Mouse (Mus musculus): Measurements from ENCODE around the gene Proser3. TPM values are rescaled to one million over a fixed set of nuclear protein-coding genes. Genes with fewer than 3 reads are reported as not detected.

Proser3 gene
- polyA plus RNA-seq, 1 experiment from 2014 or later: 17.7 TPM

- Histone ChIP-seq H3K4me3 (peak within 1 kb of the TSS; percentile 84), H3K9me3 (no peaks in the 10 kb centered on the region), H3K4me1 (peaks cover 20% of the 10 kb centered on the region), H3K27me3 (replicated peaks; ENCODE audit: low read depth, poor library complexity, severe bottlenecking) (no peaks in the 10 kb centered on the region), H3K36me3 (replicated peaks) (peaks cover 61% of the 10 kb centered on the region), H3K27ac (replicated peaks) (no peak within 1 kb of the TSS)
- no peak for DNase-seq (ENCODE audit: low spot score)
- 94% methylated on average over 12 of the region's 12 CpGs for WGBS
These were observed 13.0 kb upstream of the Proser3 start, which contains the start of gene Igflr1 for GRCm38 (mm10) chr7:30564970-30565571. TSS of gene Igflr1 (plus strand) at chr7:30565427.

- peak overlapping the region; percentile 84 for H3K4me3 ChIP-seq
- H3K4me1 ChIP-seq: peaks cover 27% of the 10 kb centered on the region
- WGBS: 21% methylated on average over 6 of the region's 6 CpGs
- no peak for DNase-seq (ENCODE audit: low spot score)
- H3K36me3 ChIP-seq (replicated peaks): peaks cover 49% of the 10 kb centered on the region
- H3K27me3 ChIP-seq (replicated peaks; ENCODE audit: low read depth, poor library complexity, severe bottlenecking): no peaks in the 10 kb centered on the region
- H3K27ac ChIP-seq (replicated peaks): peak overlapping the region; percentile 93
- H3K9me3 ChIP-seq: no peaks in the 10 kb centered on the region
These were observed 11.8 kb upstream of the Proser3 start for GRCm38 (mm10) chr7:30563906-30564280.

DNA sequence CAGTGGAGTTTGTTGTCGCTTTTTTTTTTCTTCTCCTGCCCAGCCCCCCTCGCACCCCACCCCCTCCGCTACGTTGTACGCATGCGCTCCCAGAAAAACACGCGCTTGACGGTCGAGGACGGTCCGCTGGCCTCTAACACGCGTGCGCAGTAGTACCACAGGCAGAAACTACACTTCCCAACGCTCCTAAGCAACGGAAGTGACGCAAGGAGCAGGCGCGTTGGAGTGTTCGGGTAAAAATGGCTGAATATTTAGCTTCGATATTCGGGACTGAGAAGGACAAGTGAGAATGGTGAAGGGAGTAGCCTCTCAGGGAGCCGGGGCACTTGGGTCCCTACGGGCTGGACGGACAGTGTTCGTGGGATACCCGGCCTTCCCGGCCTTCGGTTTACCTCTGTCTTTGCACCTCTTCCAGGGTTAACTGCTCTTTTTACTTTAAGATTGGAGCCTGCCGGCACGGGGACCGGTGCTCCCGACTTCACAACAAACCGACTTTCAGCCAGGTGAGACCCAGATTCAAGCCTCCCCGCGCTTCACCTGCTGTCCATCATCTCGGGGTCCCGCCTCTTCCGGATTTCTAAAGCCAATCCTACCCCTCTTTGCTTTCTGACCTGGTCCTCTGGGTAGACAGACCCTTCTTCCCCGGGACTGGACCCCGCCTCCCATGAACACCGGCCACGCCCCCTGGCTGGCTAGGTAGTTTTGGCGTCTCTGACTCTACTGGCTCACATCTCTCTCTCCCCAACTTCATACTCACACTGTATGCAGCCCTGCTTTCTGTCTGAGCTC lies 11.2 kb upstream of the Proser3 start, which contains the start of the genes U2af1l4, Gm49396 and Psenen:
TSS of gene U2af1l4 (plus strand) at position 185 of the 789 bp plus-strand sequence.
TSS of gene Gm49396 (plus strand) at position 228 of the 789 bp plus-strand sequence.
TSS of gene Psenen (minus strand) at position 511 of the 789 bp plus-strand sequence.
- H3K36me3 ChIP-seq (replicated peaks): peaks cover 43% of the 10 kb centered on the region
- WGBS: under 1% methylated on average over 45 of the region's 45 CpGs
- no peaks in the 10 kb centered on the region for H3K9me3 ChIP-seq
- peak within 1 kb of the TSS; percentile 93 for H3K27ac ChIP-seq (replicated peaks)
- no peaks in the 10 kb centered on the region for H3K27me3 ChIP-seq (replicated peaks; ENCODE audit: low read depth, poor library complexity, severe bottlenecking)
- peaks cover 33% of the 10 kb centered on the region for H3K4me1 ChIP-seq
- peak; percentile 97 for DNase-seq (ENCODE audit: low spot score)
- H3K4me3 ChIP-seq: peak within 1 kb of the TSS; percentile 84

DNA sequence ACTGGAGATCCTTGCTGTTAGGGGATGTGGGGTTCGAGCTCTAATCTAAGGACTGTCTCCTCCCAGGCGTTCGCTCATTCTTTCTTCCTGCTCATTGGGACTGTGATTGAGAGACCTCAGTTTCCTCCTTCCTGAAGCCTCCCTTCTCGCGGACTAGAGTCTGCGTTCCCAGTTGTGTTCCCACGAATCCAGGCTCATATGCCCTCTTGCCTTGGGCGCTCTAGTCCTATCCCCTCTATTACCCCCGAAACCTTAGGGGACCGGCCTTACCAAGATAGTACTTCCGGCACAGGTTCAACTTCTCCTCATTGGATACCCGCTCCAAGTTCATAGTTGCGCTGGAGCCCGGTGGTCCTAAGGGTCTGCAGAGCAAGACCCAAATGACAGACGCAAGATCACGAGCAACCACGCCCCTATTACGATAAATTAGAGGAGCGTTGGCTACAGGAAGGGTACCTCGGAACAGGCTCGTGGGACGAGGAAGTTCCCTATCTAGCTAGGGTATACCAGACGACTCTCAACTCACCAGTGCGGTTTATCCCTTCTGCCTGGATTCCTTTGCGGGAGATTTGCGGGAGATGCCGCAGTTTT lies 10.5 kb upstream of the Proser3 start:
- Histone ChIP-seq H3K27me3 (replicated peaks; ENCODE audit: low read depth, poor library complexity, severe bottlenecking) (no peaks in the 10 kb centered on the region), H3K36me3 (replicated peaks) (peaks cover 42% of the 10 kb centered on the region), H3K4me1 (peaks cover 37% of the 10 kb centered on the region), H3K9me3 (no peaks in the 10 kb centered on the region), H3K4me3 (peak overlapping the region; percentile 84), H3K27ac (replicated peaks) (peak overlapping the region; percentile 93)
- DNase-seq (ENCODE audit: low spot score): no peak
- 3% methylated on average over 27 of the region's 27 CpGs for WGBS

- peak overlapping the region; percentile 64 for H3K4me3 ChIP-seq
These were observed 8.2 kb upstream of the Proser3 start for GRCm38 (mm10) chr7:30560296-30560695.

DNA sequence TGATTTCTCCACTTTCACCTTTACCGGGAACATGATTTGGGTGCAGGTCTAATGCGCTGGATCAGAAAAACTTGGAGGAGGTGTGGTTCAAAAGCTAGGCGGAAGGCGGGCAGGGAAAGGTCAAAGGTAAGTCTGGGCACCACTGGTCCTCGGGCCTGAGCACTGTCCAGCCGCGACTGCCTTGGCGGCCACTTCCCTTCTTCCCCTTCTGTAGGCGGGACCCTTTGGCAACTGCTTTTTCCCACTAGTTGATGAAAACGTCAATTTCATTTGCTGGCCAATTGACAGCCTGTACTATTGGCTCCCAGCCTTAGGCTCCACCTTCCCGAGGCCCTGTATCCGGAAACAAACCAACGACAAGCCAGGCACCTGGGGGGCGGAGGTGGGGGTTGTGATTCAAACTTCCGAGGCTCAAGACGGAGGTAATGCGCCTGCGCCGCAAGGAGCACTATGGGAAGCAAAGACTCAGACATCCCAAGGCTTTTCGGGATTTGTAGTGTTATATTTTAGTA lies 7.4 kb upstream of the Proser3 start, which contains the start of gene Lin37:
TSS of gene Lin37 (minus strand) at position 396 of the 512 bp plus-strand sequence.
- peak within 1 kb of the TSS; percentile 64 for H3K4me3 ChIP-seq
- peaks cover 42% of the 10 kb centered on the region for H3K36me3 ChIP-seq (replicated peaks)
- H3K27ac ChIP-seq (replicated peaks): peak within 1 kb of the TSS; percentile 72
- DNase-seq (ENCODE audit: low spot score): peak; percentile 96
- H3K4me1 ChIP-seq: peaks cover 37% of the 10 kb centered on the region
- H3K9me3 ChIP-seq: no peaks in the 10 kb centered on the region
- WGBS: under 1% methylated on average over 20 of the region's 20 CpGs
- no peaks in the 10 kb centered on the region for H3K27me3 ChIP-seq (replicated peaks; ENCODE audit: low read depth, poor library complexity, severe bottlenecking)

More at GRCm38 (mm10) chr7:30560296-30560695, 8.2 kb upstream of the Proser3 start:
- peaks cover 42% of the 10 kb centered on the region for H3K36me3 ChIP-seq (replicated peaks)
- no peak overlapping the region for H3K27ac ChIP-seq (replicated peaks)
- H3K9me3 ChIP-seq: no peaks in the 10 kb centered on the region
- H3K27me3 ChIP-seq (replicated peaks; ENCODE audit: low read depth, poor library complexity, severe bottlenecking): no peaks in the 10 kb centered on the region
- peaks cover 37% of the 10 kb centered on the region for H3K4me1 ChIP-seq
- 75% methylated on average over 2 of the region's 2 CpGs for WGBS
- DNase-seq (ENCODE audit: low spot score): no peak

DNA sequence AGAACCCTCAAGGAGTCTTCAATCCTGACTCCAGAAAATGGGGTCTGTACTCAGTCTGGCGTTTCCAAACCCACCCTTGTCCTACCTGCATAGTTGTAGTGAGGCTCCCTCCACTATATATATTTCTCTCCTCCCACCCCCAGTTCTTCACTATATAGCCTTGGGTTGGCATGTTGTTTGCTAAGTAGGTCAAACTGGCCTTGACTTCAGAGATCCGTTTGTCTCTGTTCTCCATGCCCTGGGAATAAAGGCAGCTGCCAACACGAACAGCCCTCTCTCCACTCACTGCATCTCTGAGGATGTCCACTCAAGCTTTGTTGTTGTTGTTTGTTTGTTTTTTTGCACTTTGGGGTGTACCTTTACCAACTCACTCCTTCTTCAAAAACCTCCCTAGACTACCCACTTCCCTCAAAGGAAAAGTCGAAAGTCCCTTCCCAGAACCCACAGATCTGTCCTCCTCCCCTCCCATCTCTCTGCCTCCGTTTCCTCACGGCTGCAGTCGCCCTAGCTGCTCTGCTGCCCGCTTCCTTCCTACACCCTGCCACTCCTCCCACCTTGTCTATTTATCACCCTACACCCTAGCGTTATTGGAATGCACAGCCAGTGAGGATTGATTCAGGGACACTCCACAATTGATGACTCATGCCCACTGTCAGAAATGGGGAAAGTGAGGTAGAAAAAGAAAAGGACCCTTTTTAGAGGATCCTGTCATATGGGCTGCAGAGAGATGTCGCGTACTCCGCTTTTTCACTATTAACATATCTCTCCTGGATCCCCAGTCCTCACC lies 6.8 kb upstream of the Proser3 start:
- 19% methylated on average over 12 of the region's 12 CpGs for WGBS
- Histone ChIP-seq H3K4me1 (peaks cover 32% of the 10 kb centered on the region), H3K27me3 (replicated peaks; ENCODE audit: low read depth, poor library complexity, severe bottlenecking) (0 out of 2 replicates have a peak, but pooled peaks cover 4% of the 10 kb centered on the region), H3K27ac (replicated peaks) (peak overlapping the region; percentile 72), H3K4me3 (peak overlapping the region; percentile 64), H3K36me3 (replicated peaks) (peaks cover 44% of the 10 kb centered on the region), H3K9me3 (no peaks in the 10 kb centered on the region)
- DNase-seq (ENCODE audit: low spot score): no peak

GRCm38 (mm10) chr7:30557901-30558514 lies 5.9 kb upstream of the Proser3 start:
- DNase-seq (ENCODE audit: low spot score): no peak
- Histone ChIP-seq H3K27ac (replicated peaks) (no peak overlapping the region), H3K36me3 (replicated peaks) (peaks cover 44% of the 10 kb centered on the region), H3K27me3 (replicated peaks; ENCODE audit: low read depth, poor library complexity, severe bottlenecking) (0 out of 2 replicates have a peak, but pooled peaks cover 4% of the 10 kb centered on the region), H3K4me3 (peak overlapping the region; percentile 64), H3K4me1 (peaks cover 37% of the 10 kb centered on the region), H3K9me3 (no peaks in the 10 kb centered on the region)
- 93% methylated on average over 13 of the region's 13 CpGs for WGBS

DNA sequence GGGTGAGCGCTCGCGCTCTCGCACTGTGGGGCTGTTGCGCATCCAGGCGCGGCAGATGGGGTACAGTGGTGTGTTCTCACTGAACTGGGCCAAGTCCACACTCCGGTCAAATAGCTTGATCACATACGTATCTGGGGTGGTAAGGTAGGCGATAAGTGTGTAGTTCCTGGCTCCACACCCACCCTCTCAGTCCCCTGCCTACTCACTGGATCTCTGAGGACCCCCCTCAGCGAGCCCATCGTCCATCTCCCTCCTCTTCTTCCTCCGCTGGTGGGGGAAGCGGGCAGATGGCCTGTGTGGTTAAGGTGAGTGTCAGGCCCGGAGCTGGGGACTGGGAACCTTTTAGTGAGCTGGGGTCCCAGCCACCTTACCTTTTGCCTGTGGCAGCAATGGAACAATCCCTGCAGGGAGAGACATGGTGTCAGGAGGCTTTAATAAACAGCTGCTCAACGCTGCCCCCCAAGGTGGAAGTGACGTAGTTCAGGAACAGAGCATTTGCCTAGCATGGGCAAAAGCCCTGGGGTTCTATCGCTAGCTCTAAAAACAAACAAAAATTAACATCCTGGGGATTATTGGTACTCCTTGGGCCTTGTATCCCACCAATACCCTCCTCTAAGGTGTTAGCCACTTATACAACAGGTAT lies 4.9 kb upstream of the Proser3 start:
- 92% methylated on average over 18 of the region's 18 CpGs for WGBS
- Histone ChIP-seq H3K36me3 (replicated peaks) (peaks cover 44% of the 10 kb centered on the region), H3K27me3 (replicated peaks; ENCODE audit: low read depth, poor library complexity, severe bottlenecking) (0 out of 2 replicates have a peak, but pooled peaks cover 4% of the 10 kb centered on the region), H3K4me3 (peak overlapping the region; percentile 23; the same call in 1 of the 2 replicates), H3K9me3 (no peaks in the 10 kb centered on the region), H3K27ac (replicated peaks) (no peak overlapping the region), H3K4me1 (peaks cover 37% of the 10 kb centered on the region)
- DNase-seq (ENCODE audit: low spot score): no peak

- H3K36me3 ChIP-seq (replicated peaks): peaks cover 53% of the 10 kb centered on the region
- no peaks in the 10 kb centered on the region for H3K9me3 ChIP-seq
- H3K27me3 ChIP-seq (replicated peaks; ENCODE audit: low read depth, poor library complexity, severe bottlenecking): 0 out of 2 replicates have a peak, but pooled peaks cover 4% of the 10 kb centered on the region
- no peak for DNase-seq (ENCODE audit: low spot score)
- peak overlapping the region; percentile 92 for H3K27ac ChIP-seq (replicated peaks)
- 84% methylated on average over 22 of the region's 22 CpGs for WGBS
- H3K4me3 ChIP-seq: peak overlapping the region; percentile 68
- H3K4me1 ChIP-seq: peaks cover 32% of the 10 kb centered on the region
These were observed 1.9 kb upstream of the Proser3 start for GRCm38 (mm10) chr7:30553810-30554584.
